Mouse (Mus musculus) heart, embryonic 11.5 days (tissue): ENCODE data around the gene Gm16181. TPM values are rescaled to one million over a fixed set of nuclear protein-coding genes. Genes with fewer than 3 reads are reported as not detected.

Experiments used
- ATAC-seq: fragments of 200-750 bp; cut with Nextera tagmentation; replicated peaks from 2 replicates; pipeline ENCODE4 v1.8.0; 2017; ENCODE audit warnings: moderate library complexity; ENCODE audit not compliant: insufficient number of reproducible peaks, low FRiP score, low TSS enrichment
- H3K27ac ChIP-seq: fragments of 300-500 bp; sonication (generic); 2 replicates; pipeline ENCODE4 v1.5.1; 2014; ENCODE audit warnings: mild to moderate bottlenecking, low read depth, low read length
- H3K27me3 ChIP-seq: fragments of 300-500 bp; sonication (generic); 2 replicates; pipeline ENCODE4 v1.6.1; 2014; ENCODE audit warnings: mild to moderate bottlenecking, low read length, mixed read lengths; ENCODE audit not compliant: control insufficient read depth, insufficient read depth
- H3K36me3 ChIP-seq: fragments of 300-500 bp; sonication (generic); 2 replicates; pipeline ENCODE4 v1.6.1; 2014; ENCODE audit warnings: mild to moderate bottlenecking, low read length, moderate library complexity, mixed read lengths; ENCODE audit not compliant: control insufficient read depth, insufficient read depth
- H3K4me1 ChIP-seq: fragments of 300-500 bp; sonication (generic); 2 replicates; pipeline ENCODE4 v1.6.1; 2014; ENCODE audit warnings: low read length; ENCODE audit not compliant: control insufficient read depth, insufficient read depth
- H3K4me2 ChIP-seq: fragments of 300-500 bp; sonication (generic); 2 replicates; pipeline ENCODE4 v1.6.1; 2014; ENCODE audit warnings: mild to moderate bottlenecking, moderate library complexity
- H3K4me3 ChIP-seq: fragments of 300-500 bp; sonication (generic); 2 replicates; pipeline ENCODE4 v1.5.1; 2014; ENCODE audit warnings: low read depth, low read length
- H3K9ac ChIP-seq: fragments of 300-500 bp; sonication (generic); 2 replicates; pipeline ENCODE4 v1.6.1; 2014; ENCODE audit warnings: mild to moderate bottlenecking, low read depth, low read length, moderate library complexity
- H3K9me3 ChIP-seq: fragments of 300-500 bp; sonication (generic); replicated peaks from 2 replicates; pipeline ENCODE4 v1.6.1; 2016; ENCODE audit warnings: low read length; ENCODE audit not compliant: control insufficient read depth
- WGBS: fragments of 180-500 bp; shearing (Covaris S2); extraction: QIAGEN DNeasy Blood & Tissue Kit; methylation state at CpG from one replicate; pipeline ENCODE4 v1.1.7; 2014; ENCODE audit not compliant: insufficient replicate concordance; 5-methylcytosine and 5-hydroxymethylcytosine counted together
- polyA plus RNA-seq: library from polyadenylated mRNA; unstranded; fragments of >200 nt; fragmentation: Nextera tagmentation; extraction: Ambion mirVana; gene quantifications from 2 replicates; pipeline ENCODE4 v1.2.1, GENCODE M21; 2014

Gm16181 gene
- polyA plus RNA-seq, 1 experiment from 2014 or later: 0.44 TPM

GRCm38 (mm10) chr17:35201128-35201527, 19.5 kb upstream of the Gm16181 start:
- 50% methylated on average over 11 of the region's 11 CpGs for WGBS
- Histone ChIP-seq H3K4me3 (no peak overlapping the region), H3K27ac (no peak overlapping the region), H3K27me3 (peaks cover 70% of the 10 kb centered on the region), H3K9me3 (no peaks in the 10 kb centered on the region), H3K4me2 (no peak overlapping the region), H3K9ac (no peak overlapping the region), H3K36me3 (no peaks in the 10 kb centered on the region), H3K4me1 (peaks cover 1% of the 10 kb centered on the region; the same call in 1 of the 2 replicates)
- ATAC-seq: no peak

GRCm38 (mm10) chr17:35201787-35202186, 18.8 kb upstream of the Gm16181 start, which contains the start of gene Tnf:
TSS of gene Tnf (minus strand) at chr17:35202007.
- no peak for ATAC-seq
- H3K4me2 ChIP-seq: no peak within 1 kb of the TSS
- H3K36me3 ChIP-seq: no peaks in the 10 kb centered on the region
- H3K27me3 ChIP-seq: peaks cover 65% of the 10 kb centered on the region
- no peaks in the 10 kb centered on the region for H3K4me1 ChIP-seq
- H3K27ac ChIP-seq: no peak within 1 kb of the TSS
- no peak within 1 kb of the TSS for H3K9ac ChIP-seq
- no peak within 1 kb of the TSS for H3K4me3 ChIP-seq
- WGBS: 26% methylated on average over 13 of the region's 13 CpGs
- no peaks in the 10 kb centered on the region for H3K9me3 ChIP-seq

- 64% methylated on average over 4 of the region's 4 CpGs for WGBS
- Histone ChIP-seq H3K27ac (no peak overlapping the region), H3K4me3 (no peak overlapping the region), H3K4me2 (no peak overlapping the region), H3K27me3 (peaks cover 59% of the 10 kb centered on the region), H3K4me1 (no peaks in the 10 kb centered on the region), H3K36me3 (no peaks in the 10 kb centered on the region), H3K9me3 (no peaks in the 10 kb centered on the region), H3K9ac (no peak overlapping the region)
- ATAC-seq: no peak
These were observed 18.2 kb upstream of the Gm16181 start for GRCm38 (mm10) chr17:35202442-35202841.

- Histone ChIP-seq H3K4me1 (no peaks in the 10 kb centered on the region), H3K27me3 (peaks cover 51% of the 10 kb centered on the region), H3K9ac (no peak within 1 kb of the TSS; the same call in 1 of the 2 replicates), H3K4me3 (no peak within 1 kb of the TSS), H3K27ac (no peak within 1 kb of the TSS), H3K4me2 (peak within 1 kb of the TSS; percentile 29; the same call in 1 of the 2 replicates), H3K9me3 (no peaks in the 10 kb centered on the region), H3K36me3 (no peaks in the 10 kb centered on the region)
- 17% methylated on average over 20 of the region's 20 CpGs for WGBS
- no peak for ATAC-seq
These were observed 15.9 kb upstream of the Gm16181 start, which contains the start of gene Lta for GRCm38 (mm10) chr17:35204494-35205379. TSS of gene Lta (minus strand) at chr17:35205351.

- ATAC-seq: no peak
- Histone ChIP-seq H3K9me3 (no peaks in the 10 kb centered on the region), H3K4me2 (no peak overlapping the region), H3K36me3 (no peaks in the 10 kb centered on the region), H3K4me1 (no peaks in the 10 kb centered on the region), H3K27me3 (peaks cover 47% of the 10 kb centered on the region), H3K27ac (no peak overlapping the region), H3K9ac (no peak overlapping the region), H3K4me3 (no peak overlapping the region)
- WGBS: 49% methylated on average over 10 of the region's 10 CpGs
These were observed 15.3 kb upstream of the Gm16181 start for GRCm38 (mm10) chr17:35205380-35205769.

GRCm38 (mm10) chr17:35209785-35210535, 10.7 kb upstream of the Gm16181 start:
- Histone ChIP-seq H3K27ac (no peak overlapping the region), H3K4me1 (no peaks in the 10 kb centered on the region), H3K4me3 (no peak overlapping the region), H3K36me3 (no peaks in the 10 kb centered on the region), H3K9me3 (no peaks in the 10 kb centered on the region), H3K9ac (no peak overlapping the region), H3K27me3 (peaks cover 6% of the 10 kb centered on the region), H3K4me2 (no peak overlapping the region)
- no peak for ATAC-seq
- 74% methylated on average over 12 of the region's 12 CpGs for WGBS

- Histone ChIP-seq H3K9me3 (no peaks in the 10 kb centered on the region), H3K27ac (no peak overlapping the region)
- ATAC-seq: no peak
These were observed 10.0 kb upstream of the Gm16181 start for GRCm38 (mm10) chr17:35210593-35210992.

GRCm38 (mm10) chr17:35213071-35213470, 7.6 kb upstream of the Gm16181 start:
- WGBS: 87% methylated on average over 5 of the region's 5 CpGs
- Histone ChIP-seq H3K4me3 (no peak overlapping the region), H3K4me2 (no peak overlapping the region), H3K9ac (no peak overlapping the region), H3K4me1 (no peaks in the 10 kb centered on the region), H3K9me3 (no peaks in the 10 kb centered on the region), H3K27ac (no peak overlapping the region), H3K36me3 (no peaks in the 10 kb centered on the region), H3K27me3 (no peaks in the 10 kb centered on the region)
- no peak for ATAC-seq

More at GRCm38 (mm10) chr17:35210593-35210992, 10.0 kb upstream of the Gm16181 start:
- Histone ChIP-seq H3K36me3 (no peaks in the 10 kb centered on the region), H3K27me3 (no peaks in the 10 kb centered on the region), H3K4me3 (no peak overlapping the region), H3K9ac (no peak overlapping the region), H3K4me2 (no peak overlapping the region), H3K4me1 (no peaks in the 10 kb centered on the region)
- WGBS: 66% methylated on average over 3 of the region's 3 CpGs
